Mouse (Mus musculus) embryonic facial prominence, embryonic 11.5 days (tissue): ENCODE data around the gene Gm21762. TPM values are rescaled to one million over a fixed set of nuclear protein-coding genes. Genes with fewer than 3 reads are reported as not detected.
"Not testable (repeated sequence)": the region's sequence is repeated elsewhere in the genome, so short reads cannot be mapped to it uniquely, and the experiment has no call there.

ENCODE experiments used
- ATAC-seq: fragments of 200-750 bp; cut with Nextera tagmentation; replicated peaks from 2 replicates; pipeline ENCODE4 v1.8.0; 2017; ENCODE audit warnings: low read depth; ENCODE audit not compliant: insufficient number of reproducible peaks, low FRiP score, low TSS enrichment
- DNase-seq: peaks from one replicate; pipeline ENCODE4 v3.0.0-alpha.2; 2015; ENCODE audit warnings: low spot score
- H3K27ac ChIP-seq: fragments of 300-500 bp; sonication (generic); replicated peaks from 2 replicates; pipeline ENCODE4 v1.5.1; 2014; ENCODE audit warnings: mild to moderate bottlenecking, low read depth, low read length, control low read depth
- H3K27me3 ChIP-seq: fragments of 300-500 bp; sonication (generic); 2 replicates; pipeline ENCODE4 v1.6.1; 2014; ENCODE audit warnings: mild to moderate bottlenecking, low read length, moderate library complexity, mixed read lengths; ENCODE audit not compliant: control insufficient read depth, insufficient read depth
- H3K36me3 ChIP-seq: fragments of 300-500 bp; sonication (generic); replicated peaks from 2 replicates; pipeline ENCODE4 v1.6.1; 2014; ENCODE audit warnings: low read depth, mild to moderate bottlenecking, low read length, moderate library complexity, mixed read lengths; ENCODE audit not compliant: control insufficient read depth, insufficient read depth
- H3K4me1 ChIP-seq: fragments of 300-500 bp; sonication (generic); 2 replicates; pipeline ENCODE4 v1.6.1; 2014; ENCODE audit warnings: low read length, mixed read lengths; ENCODE audit not compliant: control insufficient read depth, insufficient read depth
- H3K4me2 ChIP-seq: fragments of 300-500 bp; sonication (generic); 2 replicates; pipeline ENCODE4 v1.6.1; 2014; ENCODE audit warnings: low read depth, mild to moderate bottlenecking, control low read depth, low read length, moderate library complexity
- H3K4me3 ChIP-seq: fragments of 300-500 bp; sonication (generic); 2 replicates; pipeline ENCODE4 v1.5.1; 2014; ENCODE audit warnings: low read depth, low read length, control low read depth
- H3K9ac ChIP-seq: fragments of 300-500 bp; sonication (generic); replicated peaks from 2 replicates; pipeline ENCODE4 v1.6.1; 2014; ENCODE audit warnings: mild to moderate bottlenecking, control low read depth, low read length
- H3K9me3 ChIP-seq: fragments of 300-500 bp; sonication (generic); replicated peaks from 2 replicates; pipeline ENCODE4 v1.6.1; 2016; ENCODE audit warnings: mild to moderate bottlenecking, low read length, inconsistent platforms, mixed read lengths; ENCODE audit not compliant: control insufficient read depth
- WGBS: fragments of 180-500 bp; shearing (Covaris S2); extraction: QIAGEN DNeasy Blood & Tissue Kit; methylation state at CpG from one replicate; pipeline ENCODE4 v1.1.7; 2014; 5-methylcytosine and 5-hydroxymethylcytosine counted together
- polyA plus RNA-seq: library from polyadenylated mRNA; unstranded; fragments of >200 nt; fragmentation: Nextera tagmentation; extraction: Ambion mirVana; gene quantifications from 2 replicates; pipeline ENCODE4 v1.2.1, GENCODE M21; 2014

Gm21762 gene
- polyA plus RNA-seq, 1 experiment from 2014 or later: not detected

DNA sequence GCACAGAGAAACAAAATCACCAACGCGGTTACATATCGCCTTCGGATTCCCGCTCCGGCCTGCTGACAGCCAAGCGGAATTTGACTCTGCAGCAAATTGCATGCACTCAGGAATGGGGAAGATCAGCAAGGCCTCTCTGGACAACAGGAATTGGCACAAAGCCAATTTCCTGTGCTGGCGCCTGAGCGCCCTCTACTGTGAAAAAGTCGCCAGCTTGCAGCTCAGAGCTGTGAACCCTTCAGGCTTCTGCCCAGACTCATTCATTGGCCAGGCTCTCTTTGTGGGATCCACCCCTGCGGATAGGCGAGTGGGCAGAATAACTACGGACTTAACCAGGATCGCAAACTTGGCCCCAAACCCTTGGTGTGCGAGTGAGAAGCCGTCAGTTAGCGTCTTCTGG lies 16.1 kb upstream of the Gm21762 start:
- not testable (repeated sequence) for DNase-seq, H3K4me3 ChIP-seq, ATAC-seq, H3K9ac ChIP-seq, H3K27me3 ChIP-seq, H3K4me1 ChIP-seq, H3K27ac ChIP-seq, H3K9me3 ChIP-seq, H3K4me2 ChIP-seq, H3K36me3 ChIP-seq
- WGBS: 94% methylated on average over 14 of the region's 17 CpGs

DNA sequence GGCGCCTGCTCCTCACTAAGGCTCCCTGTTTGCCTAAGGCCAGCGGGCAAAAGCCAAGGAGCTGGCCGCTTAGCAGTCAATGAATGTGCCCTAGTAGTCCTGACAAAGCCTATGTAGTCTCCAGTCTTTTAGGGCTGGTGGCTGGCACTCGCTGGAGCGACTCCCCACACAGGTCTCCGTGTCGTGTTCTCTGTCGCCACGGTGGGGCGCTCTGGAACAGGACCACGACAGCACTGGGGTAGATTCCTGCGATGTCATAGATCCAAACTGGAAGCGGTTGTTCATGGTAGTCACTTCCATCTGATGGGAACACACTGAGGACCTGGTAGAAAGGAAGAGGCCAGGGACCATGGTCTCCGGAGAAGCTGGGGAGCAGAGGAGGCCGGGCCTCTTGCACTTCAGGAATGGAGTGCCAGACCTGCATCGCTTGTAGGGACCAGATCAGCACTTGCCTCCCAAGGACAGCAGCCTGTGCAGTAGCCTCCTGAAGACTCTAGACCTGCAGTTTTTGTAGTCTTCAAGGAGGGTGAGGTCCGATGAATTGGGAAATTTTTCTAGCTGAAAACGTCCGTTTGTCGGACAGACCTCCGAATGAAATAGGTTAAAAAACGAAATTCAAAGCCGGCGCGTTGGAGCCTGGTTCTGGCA lies 7.4 kb upstream of the Gm21762 start:
- H3K27me3 ChIP-seq, H3K4me3 ChIP-seq, DNase-seq, H3K9ac ChIP-seq, H3K4me1 ChIP-seq, H3K27ac ChIP-seq, ATAC-seq, H3K4me2 ChIP-seq, H3K36me3 ChIP-seq, H3K9me3 ChIP-seq: not testable (repeated sequence)
- WGBS: 94% methylated on average over 15 of the region's 25 CpGs

DNA sequence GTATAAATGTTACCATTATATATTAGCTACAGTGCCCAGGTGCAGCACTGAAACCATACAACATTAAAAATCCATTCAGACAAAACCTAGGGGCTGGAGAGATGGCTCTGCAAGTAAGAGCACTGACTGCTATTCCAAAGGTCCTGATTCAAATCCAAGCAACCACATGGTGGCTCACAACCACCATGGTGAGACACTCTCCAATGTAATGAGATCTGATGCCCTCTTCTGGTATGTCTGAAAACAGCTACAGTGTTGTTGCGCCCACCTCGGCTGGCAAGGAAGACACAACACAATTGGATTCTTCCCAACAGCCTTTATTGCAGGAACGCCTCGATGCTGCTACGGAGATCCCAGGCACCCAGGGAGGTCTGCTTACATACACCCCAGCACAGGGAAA lies 5.2 kb upstream of the Gm21762 start:
- not testable (repeated sequence) for ATAC-seq, H3K9ac ChIP-seq, H3K4me3 ChIP-seq, H3K36me3 ChIP-seq, H3K4me1 ChIP-seq, H3K27ac ChIP-seq, H3K4me2 ChIP-seq, DNase-seq, H3K27me3 ChIP-seq, H3K9me3 ChIP-seq
- WGBS: 82% methylated on average over 5 of the region's 5 CpGs

DNA sequence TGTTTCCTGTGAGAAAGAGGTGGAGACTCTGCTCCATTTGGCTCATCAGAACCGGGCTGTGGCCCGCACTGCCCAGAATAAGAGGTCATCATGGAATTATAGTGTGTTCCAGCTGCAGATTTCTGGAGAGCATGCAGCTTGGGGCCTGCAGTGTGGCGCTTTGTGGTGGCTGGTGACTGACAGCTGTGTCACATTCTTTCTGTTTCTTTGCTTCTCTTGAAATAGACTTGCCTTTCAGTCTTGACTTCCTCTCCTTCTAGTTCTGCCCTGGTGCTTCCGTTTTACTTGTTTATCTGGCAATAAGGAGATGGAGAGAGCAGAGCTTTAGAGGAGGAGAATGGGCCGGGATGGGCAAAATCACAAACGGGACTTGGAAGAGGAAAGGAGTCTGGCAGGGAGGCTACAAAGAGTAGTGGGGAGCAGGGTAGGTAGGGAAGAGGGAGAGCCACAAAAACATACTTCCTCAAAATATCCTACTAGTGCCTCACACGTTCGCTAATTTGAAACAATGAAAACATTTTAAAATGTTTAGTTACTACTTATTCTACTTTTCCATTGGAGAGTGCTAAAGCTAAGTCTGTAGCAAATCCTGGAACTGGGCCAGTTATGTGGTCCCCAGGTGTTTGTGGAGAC lies 19.4 kb downstream of the Gm21762 start:
- not testable (repeated sequence) for H3K4me3 ChIP-seq, H3K4me1 ChIP-seq, DNase-seq, H3K27me3 ChIP-seq, H3K36me3 ChIP-seq, ATAC-seq, H3K4me2 ChIP-seq, H3K27ac ChIP-seq, H3K9me3 ChIP-seq, H3K9ac ChIP-seq
- 88% methylated on average over 7 of the region's 8 CpGs for WGBS

DNA sequence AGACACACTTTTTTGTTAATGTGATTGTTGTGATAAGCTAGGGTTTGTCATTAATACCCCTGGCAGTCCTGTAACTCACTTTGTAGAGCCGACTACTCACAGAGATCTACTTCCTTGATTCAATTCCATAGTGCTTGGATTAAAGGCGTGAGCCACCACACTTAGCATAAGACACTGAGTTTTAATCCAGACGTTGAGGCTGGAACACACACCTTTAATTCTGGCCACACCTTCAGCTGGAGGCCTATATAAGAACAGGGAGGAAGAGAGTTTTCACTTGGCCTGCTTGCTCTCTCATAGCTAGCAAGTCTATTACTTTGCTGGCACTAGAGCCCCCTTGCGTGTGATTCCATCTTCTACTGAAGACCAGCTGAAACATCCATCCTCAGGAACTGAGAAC lies 43.6 kb downstream of the Gm21762 start, which contains the start of gene Gm21818:
TSS of gene Gm21818 (plus strand) at position 301 of the 400 bp plus-strand sequence.
- H3K4me1 ChIP-seq, ATAC-seq, DNase-seq, H3K9me3 ChIP-seq, H3K27me3 ChIP-seq, H3K4me3 ChIP-seq, H3K4me2 ChIP-seq, H3K36me3 ChIP-seq, H3K9ac ChIP-seq, H3K27ac ChIP-seq: not testable (repeated sequence)
- 85% methylated on average over 4 of the region's 4 CpGs for WGBS

DNA sequence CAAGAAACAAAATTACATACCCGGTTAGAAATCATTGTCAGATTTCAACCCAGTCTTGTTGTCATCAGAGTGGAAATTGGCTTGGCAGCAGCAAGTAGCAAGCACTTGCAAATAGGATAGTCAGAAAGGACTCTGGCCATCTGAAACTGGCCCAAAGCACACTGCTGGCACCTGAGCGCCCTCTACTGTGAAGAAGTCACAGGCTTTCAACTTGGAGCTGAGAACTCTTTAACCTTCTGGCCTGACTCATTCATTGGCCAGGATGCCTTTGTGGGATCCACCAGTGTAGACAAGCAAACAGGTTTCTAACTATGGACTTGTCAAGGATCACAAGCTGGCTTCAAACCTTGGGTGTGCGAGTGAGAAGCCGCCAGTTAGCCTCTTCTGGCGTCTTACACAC lies 47.4 kb downstream of the Gm21762 start:
- not testable (repeated sequence) for H3K27ac ChIP-seq, H3K9ac ChIP-seq, H3K27me3 ChIP-seq, H3K36me3 ChIP-seq, ATAC-seq, DNase-seq, H3K4me3 ChIP-seq, H3K4me1 ChIP-seq, H3K9me3 ChIP-seq, H3K4me2 ChIP-seq
- WGBS: 60% methylated on average over 5 of the region's 5 CpGs

Other genes starting within 250 kb of the Gm21762 start
- gene Gm36079, start 188.9 kb downstream of the Gm21762 start, polyA plus RNA-seq: not detected in 2 replicates
- gene Gm21188, start 163.8 kb downstream of the Gm21762 start, polyA plus RNA-seq: not detected in 2 replicates
- gene Gm20767, start 75.7 kb downstream of the Gm21762 start, polyA plus RNA-seq: not detected in 2 replicates
- not detected in 2 replicates for gene Gm21818, start 43.5 kb downstream of the Gm21762 start, polyA plus RNA-seq
- not detected in 2 replicates for gene Gm21731, start 23.2 kb upstream of the Gm21762 start, polyA plus RNA-seq
- gene AF067061, start 47.2 kb upstream of the Gm21762 start, polyA plus RNA-seq: not detected in 2 replicates
- 0.17 TPM in 1 of 2 replicates, not detected in the other for gene BC147527, start 84.4 kb upstream of the Gm21762 start, polyA plus RNA-seq
- not detected in 2 replicates for gene Tcstv3, start 100.9 kb upstream of the Gm21762 start, polyA plus RNA-seq